Mouse (Mus musculus) hindbrain, postnatal 0 days (tissue): ENCODE results near the gene Abcc1. TPM values are rescaled to one million over a fixed set of nuclear protein-coding genes. Genes with fewer than 3 reads are reported as not detected.

Experiments
- ATAC-seq: fragments of 200-750 bp; cut with Nextera tagmentation; 2 replicates; pipeline ENCODE4 v1.8.0; 2017; ENCODE audit warnings: mild to moderate bottlenecking, moderate TSS enrichment, moderate library complexity
- DNase-seq: peaks from one replicate; pipeline ENCODE4 v3.0.0-alpha.2; 2015; ENCODE audit warnings: low spot score
- H3K27ac ChIP-seq: fragments of 300-500 bp; sonication (generic); 2 replicates; pipeline ENCODE4 v1.5.1; 2014; ENCODE audit warnings: mild to moderate bottlenecking
- H3K27me3 ChIP-seq: fragments of 300-500 bp; sonication (generic); 2 replicates; pipeline ENCODE4 v1.6.1; 2014; ENCODE audit warnings: low read length, mixed read lengths; ENCODE audit not compliant: insufficient read depth
- H3K36me3 ChIP-seq: fragments of 300-500 bp; sonication (generic); 2 replicates; pipeline ENCODE4 v1.6.1; 2014; ENCODE audit warnings: low read length, mixed read lengths; ENCODE audit not compliant: insufficient read depth
- H3K4me1 ChIP-seq: fragments of 300-500 bp; sonication (generic); 2 replicates; pipeline ENCODE4 v1.6.1; 2014; ENCODE audit warnings: antibody characterized with exemption, low read length, mixed read lengths; ENCODE audit not compliant: insufficient read depth
- H3K4me2 ChIP-seq: fragments of 300-500 bp; sonication (generic); 2 replicates; pipeline ENCODE4 v1.6.1; 2014; ENCODE audit warnings: low read depth, mild to moderate bottlenecking, low read length, moderate library complexity, mixed read lengths
- H3K4me3 ChIP-seq: fragments of 300-500 bp; sonication (generic); 2 replicates; pipeline ENCODE4 v1.5.1; 2014; ENCODE audit warnings: low read length
- H3K9ac ChIP-seq: fragments of 300-500 bp; sonication (generic); replicated peaks from 2 replicates; pipeline ENCODE4 v1.6.1; 2014; ENCODE audit warnings: mild to moderate bottlenecking, low read length, moderate library complexity, mixed read lengths
- H3K9me3 ChIP-seq: fragments of 300-500 bp; sonication (generic); 2 replicates; pipeline ENCODE4 v1.6.1; 2016; ENCODE audit warnings: low read length, mixed read lengths
- CTCF ChIP-seq: IDR thresholded peaks from 2 replicates; pipeline ENCODE4 v1.5.1; 2016; ENCODE audit warnings: antibody characterized with exemption, control low read depth, low read depth
- WGBS: fragments of 180-500 bp; shearing (Covaris S2); extraction: QIAGEN DNeasy Blood & Tissue Kit; methylation state at CpG from one replicate; pipeline ENCODE4 v1.1.7; 2014; 5-methylcytosine and 5-hydroxymethylcytosine counted together
- polyA plus RNA-seq: library from polyadenylated mRNA; unstranded; fragments of >200 nt; fragmentation: Nextera tagmentation; extraction: Ambion mirVana; gene quantifications from 2 replicates; pipeline ENCODE4 v1.2.1, GENCODE M21; 2015
- total RNA-seq: library from RNA; depleted of rRNA; stranded (reverse); fragments of >200 nt; gene quantifications from 2 replicates; pipeline ENCODE4 v1.2.3, GENCODE M21; 2014

The Abcc1 gene
- total and polyA plus RNA-seq, 2 experiments from 2014 or later = 9.1 to 15.2 TPM

GRCm38 (mm10) chr16:14399303-14399702 is 37.9 kb downstream of the Abcc1 start:
- DNase-seq (no peak), ATAC-seq (no peak)
- no peak for TF ChIP-seq CTCF
- no peaks in the 10 kb centered on the region for H3K9me3 ChIP-seq
- no peak overlapping the region for H3K9ac ChIP-seq
- no peak overlapping the region for H3K27ac ChIP-seq
- peaks cover 3% of the 10 kb centered on the region; the same call in 1 of the 2 replicates for H3K36me3 ChIP-seq
- H3K4me2 ChIP-seq = no peak overlapping the region
- 94% methylated on average over 4 of the region's 4 CpGs for WGBS
- no peaks in the 10 kb centered on the region for H3K4me1 ChIP-seq
- H3K4me3 ChIP-seq = no peak overlapping the region
- H3K27me3 ChIP-seq = no peaks in the 10 kb centered on the region

- TF ChIP-seq CTCF = no peak
- Histone ChIP-seq H3K4me1 (no peaks in the 10 kb centered on the region), H3K27ac (no peak overlapping the region), H3K36me3 (peaks cover 7% of the 10 kb centered on the region; the same call in 1 of the 2 replicates), H3K9me3 (no peaks in the 10 kb centered on the region), H3K4me2 (no peak overlapping the region), H3K9ac (no peak overlapping the region), H3K4me3 (no peak overlapping the region), H3K27me3 (no peaks in the 10 kb centered on the region)
- 95% methylated on average over 2 of the region's 2 CpGs for WGBS
- ATAC-seq (no peak), DNase-seq (no peak)
Measured at GRCm38 (mm10) chr16:14403507-14403906, 42.1 kb downstream of the Abcc1 start.

GRCm38 (mm10) chr16:14405636-14406035 is 44.3 kb downstream of the Abcc1 start:
- Histone ChIP-seq H3K4me1 (no peaks in the 10 kb centered on the region), H3K27ac (no peak overlapping the region), H3K9ac (no peak overlapping the region), H3K27me3 (no peaks in the 10 kb centered on the region), H3K4me3 (no peak overlapping the region), H3K4me2 (no peak overlapping the region), H3K9me3 (no peaks in the 10 kb centered on the region), H3K36me3 (peaks cover 7% of the 10 kb centered on the region; the same call in 1 of the 2 replicates)
- WGBS = 94% methylated on average over 6 of the region's 6 CpGs
- no peak for TF ChIP-seq CTCF
- ATAC-seq (no peak), DNase-seq (no peak)

GRCm38 (mm10) chr16:14409124-14409523 is 47.8 kb downstream of the Abcc1 start:
- H3K4me2 ChIP-seq = no peak overlapping the region
- H3K9ac ChIP-seq = no peak overlapping the region
- H3K9me3 ChIP-seq = no peaks in the 10 kb centered on the region
- no peaks in the 10 kb centered on the region for H3K27me3 ChIP-seq
- no peak overlapping the region for H3K4me3 ChIP-seq
- TF ChIP-seq CTCF = no peak
- H3K27ac ChIP-seq = no peak overlapping the region
- 86% methylated on average over 2 of the region's 2 CpGs for WGBS
- peaks cover 21% of the 10 kb centered on the region for H3K36me3 ChIP-seq
- H3K4me1 ChIP-seq = no peaks in the 10 kb centered on the region
- no peak for ATAC-seq
- DNase-seq = no peak

- Histone ChIP-seq H3K27ac (no peak overlapping the region), H3K4me1 (no peaks in the 10 kb centered on the region), H3K9ac (no peak overlapping the region), H3K36me3 (peaks cover 21% of the 10 kb centered on the region), H3K9me3 (no peaks in the 10 kb centered on the region), H3K4me2 (no peak overlapping the region), H3K4me3 (no peak overlapping the region), H3K27me3 (no peaks in the 10 kb centered on the region)
- 94% methylated on average over 3 of the region's 3 CpGs for WGBS
- DNase-seq (no peak), ATAC-seq (no peak)
- no peak for TF ChIP-seq CTCF
Measured at GRCm38 (mm10) chr16:14409776-14410175, 48.4 kb downstream of the Abcc1 start.

- no peak overlapping the region for H3K4me2 ChIP-seq
- peaks cover 21% of the 10 kb centered on the region for H3K36me3 ChIP-seq
- no peak for ATAC-seq
- H3K27ac ChIP-seq = no peak overlapping the region
- H3K4me1 ChIP-seq = no peaks in the 10 kb centered on the region
- no peaks in the 10 kb centered on the region for H3K9me3 ChIP-seq
- no peaks in the 10 kb centered on the region for H3K27me3 ChIP-seq
- H3K9ac ChIP-seq = no peak overlapping the region
- TF ChIP-seq CTCF = no peak
- H3K4me3 ChIP-seq = no peak overlapping the region
- DNase-seq = no peak
- WGBS = 96% methylated on average over 7 of the region's 7 CpGs
Measured at GRCm38 (mm10) chr16:14410611-14411010, 49.3 kb downstream of the Abcc1 start.

GRCm38 (mm10) chr16:14411156-14411555 is 49.8 kb downstream of the Abcc1 start:
- Histone ChIP-seq H3K4me3 (no peak overlapping the region), H3K36me3 (peaks cover 21% of the 10 kb centered on the region), H3K27me3 (no peaks in the 10 kb centered on the region), H3K9ac (no peak overlapping the region), H3K27ac (no peak overlapping the region), H3K4me2 (no peak overlapping the region), H3K9me3 (no peaks in the 10 kb centered on the region), H3K4me1 (no peaks in the 10 kb centered on the region)
- DNase-seq = no peak
- 92% methylated on average over 7 of the region's 7 CpGs for WGBS
- TF ChIP-seq CTCF = no peak
- no peak for ATAC-seq
